Mouse (Mus musculus): ENCODE results near the gene Avpr2.

Gene Avpr2

GRCm38 (mm10) chrX:73891551-73892152 is at the start of gene Avpr2:
Gene Avpr2 (plus strand): TSS chrX:73892102.
- no peak for DNase-seq (ENCODE audit: low spot score in 2 of 2)

GRCm38 (mm10) chrX:73854326-73855086 is 37.4 kb upstream of the Avpr2 start:
- DNase-seq (ENCODE audit: low spot score in 2 of 2): no peak

GRCm38 (mm10) chrX:73855087-73855408 is 36.9 kb upstream of the Avpr2 start:
- no peak for DNase-seq (ENCODE audit: low spot score in 2 of 2)

- no peak for DNase-seq (ENCODE audit: low spot score in 2 of 2)
These were observed 27.2 kb upstream of the Avpr2 start for GRCm38 (mm10) chrX:73864692-73865091.

- no peak for DNase-seq (ENCODE audit: low spot score in 2 of 2)
These were observed 24.6 kb upstream of the Avpr2 start for GRCm38 (mm10) chrX:73867256-73867655.

GRCm38 (mm10) chrX:73867852-73868251 is 24.1 kb upstream of the Avpr2 start:
- no peak for DNase-seq (ENCODE audit: low spot score in 2 of 2)

- DNase-seq (ENCODE audit: low spot score in 2 of 2): no peak
These were observed 22.6 kb upstream of the Avpr2 start for GRCm38 (mm10) chrX:73869334-73869733.

- DNase-seq (ENCODE audit: low spot score in 2 of 2): no peak
These were observed 20.4 kb upstream of the Avpr2 start for GRCm38 (mm10) chrX:73871474-73871873.

GRCm38 (mm10) chrX:73871956-73872355 is 19.9 kb upstream of the Avpr2 start:
- no peak for DNase-seq (ENCODE audit: low spot score in 2 of 2)

- no peak for DNase-seq (ENCODE audit: low spot score in 2 of 2)
These were observed 16.0 kb upstream of the Avpr2 start for GRCm38 (mm10) chrX:73875881-73876280.

GRCm38 (mm10) chrX:73877014-73877413 is 14.9 kb upstream of the Avpr2 start:
- no peak for DNase-seq (ENCODE audit: low spot score in 2 of 2)

GRCm38 (mm10) chrX:73880194-73881035 is 11.5 kb upstream of the Avpr2 start:
- peak; percentile 37 to 70 for DNase-seq (ENCODE audit: low spot score in 2 of 2)

GRCm38 (mm10) chrX:73881036-73881427 is 10.9 kb upstream of the Avpr2 start:
- no peak for DNase-seq (ENCODE audit: low spot score in 2 of 2)

- no peak for DNase-seq (ENCODE audit: low spot score in 2 of 2)
These were observed 10.4 kb upstream of the Avpr2 start for GRCm38 (mm10) chrX:73881463-73881862.

GRCm38 (mm10) chrX:73892833-73893232 is 931 bp downstream of the Avpr2 start:
- no peak for DNase-seq (ENCODE audit: low spot score in 2 of 2)

- DNase-seq (ENCODE audit: low spot score in 2 of 2): peak; percentile 25 to 41
These were observed 3.8 kb downstream of the Avpr2 start, which contains the start of gene L1cam for GRCm38 (mm10) chrX:73895719-73896118. Gene L1cam (minus strand): TSS chrX:73896105.

- DNase-seq (ENCODE audit: low spot score in 2 of 2): no peak
These were observed 6.1 kb downstream of the Avpr2 start for GRCm38 (mm10) chrX:73897959-73898358.

- no peak for DNase-seq (ENCODE audit: low spot score in 2 of 2)
These were observed 18.1 kb downstream of the Avpr2 start for GRCm38 (mm10) chrX:73910049-73910448.

- DNase-seq (ENCODE audit: low spot score in 2 of 2): no peak
These were observed 18.5 kb downstream of the Avpr2 start for GRCm38 (mm10) chrX:73910451-73910850.

- no peak for DNase-seq (ENCODE audit: low spot score in 2 of 2)
These were observed 19.3 kb downstream of the Avpr2 start for GRCm38 (mm10) chrX:73911156-73911555.

GRCm38 (mm10) chrX:73911588-73911987 is 19.7 kb downstream of the Avpr2 start:
- DNase-seq (ENCODE audit: low spot score in 2 of 2): no peak
